Mouse (Mus musculus) forebrain, embryonic 14.5 days (tissue): ENCODE measurements around the gene Msmp. TPM values are rescaled to one million over a fixed set of nuclear protein-coding genes. Genes with fewer than 3 reads are reported as not detected.

ENCODE experiments used
- ATAC-seq: fragments of 200-750 bp; cut with Nextera tagmentation; 2 replicates; pipeline ENCODE4 v1.8.0; 2017; ENCODE audit warnings: mild to moderate bottlenecking, moderate library complexity
- DNase-seq: peaks from one replicate; pipeline ENCODE4 v3.0.0-alpha.2; 2015; ENCODE audit warnings: low spot score
- H3K27ac ChIP-seq: fragments of 300-500 bp; sonication (generic); 2 replicates; pipeline ENCODE4 v1.5.1; 2014; ENCODE audit warnings: low read depth, mild to moderate bottlenecking, control low read depth, low read length, moderate library complexity
- H3K27me3 ChIP-seq: fragments of 300-500 bp; sonication (generic); replicated peaks from 2 replicates; pipeline ENCODE4 v1.6.1; 2014; ENCODE audit warnings: low read length, control low read depth, mixed read lengths; ENCODE audit not compliant: control insufficient read depth, insufficient read depth
- H3K36me3 ChIP-seq: fragments of 300-500 bp; sonication (generic); 2 replicates; pipeline ENCODE4 v1.6.1; 2014; ENCODE audit warnings: low read length, control low read depth; ENCODE audit not compliant: control insufficient read depth, insufficient read depth
- H3K4me1 ChIP-seq: fragments of 300-500 bp; sonication (generic); 2 replicates; pipeline ENCODE4 v1.6.1; 2014; ENCODE audit warnings: antibody characterized with exemption, low read length, control low read depth; ENCODE audit not compliant: control insufficient read depth, insufficient read depth
- H3K4me2 ChIP-seq: fragments of 300-500 bp; sonication (generic); 2 replicates; pipeline ENCODE4 v1.6.1; 2014; ENCODE audit warnings: mild to moderate bottlenecking, control low read depth, low read length
- H3K4me3 ChIP-seq: fragments of 300-500 bp; sonication (generic); 2 replicates; pipeline ENCODE4 v1.5.1; 2014; ENCODE audit warnings: low read depth, low read length, control low read depth
- H3K9ac ChIP-seq: fragments of 300-500 bp; sonication (generic); 2 replicates; pipeline ENCODE4 v1.6.1; 2014; ENCODE audit warnings: mild to moderate bottlenecking, low read length, control low read depth, moderate library complexity
- H3K9me3 ChIP-seq: fragments of 300-500 bp; sonication (generic); replicated peaks from 2 replicates; pipeline ENCODE4 v1.6.1; 2016; ENCODE audit warnings: low read length, control low read depth, mixed read lengths; ENCODE audit not compliant: control insufficient read depth
- WGBS: fragments of 180-500 bp; shearing (Covaris S2); extraction: QIAGEN DNeasy Blood & Tissue Kit; methylation state at CpG from one replicate; pipeline ENCODE4 v1.1.7; 2014; 5-methylcytosine and 5-hydroxymethylcytosine counted together
- polyA plus RNA-seq: library from polyadenylated mRNA; unstranded; fragments of >200 nt; fragmentation: Nextera tagmentation; extraction: Ambion mirVana; gene quantifications from 2 replicates; pipeline ENCODE4 v1.2.1, GENCODE M21; 2014

The Msmp gene
- polyA plus RNA-seq, 1 experiment from 2014 or later, result 0.37 TPM

DNA sequence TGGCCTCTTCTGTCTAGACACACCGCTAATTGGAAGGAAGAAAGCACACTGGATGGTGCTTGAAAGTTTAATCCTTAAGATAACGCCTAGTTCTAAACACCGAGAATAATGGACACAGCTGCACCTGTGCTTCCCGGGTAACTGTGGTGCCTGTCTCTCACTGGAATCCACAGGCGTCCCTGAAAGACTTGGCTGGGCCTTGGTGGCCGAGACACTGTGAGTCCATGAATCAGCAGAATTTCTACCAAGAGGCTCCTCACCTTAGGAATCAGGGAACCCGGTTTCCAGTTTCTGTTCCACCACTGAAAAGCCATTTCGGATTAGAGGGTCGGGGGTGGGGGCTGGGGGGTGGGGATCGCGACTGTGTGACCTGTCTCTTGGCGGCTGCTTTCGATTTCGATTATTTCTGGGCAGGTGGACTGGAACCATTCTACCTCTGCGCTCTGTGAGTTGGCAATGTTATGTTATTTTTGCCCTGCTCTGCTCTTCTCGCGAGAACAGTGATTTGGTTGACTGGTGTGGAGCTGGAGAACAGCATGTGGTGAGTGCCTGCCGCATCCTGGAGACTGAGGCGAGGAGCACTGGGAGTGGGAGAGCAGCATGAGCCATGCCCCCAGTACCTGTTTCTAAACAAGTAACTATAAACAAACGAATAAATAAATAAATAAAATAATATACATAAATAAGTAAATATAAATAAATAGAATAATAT lies 45.0 kb upstream of the Msmp start:
- ATAC-seq (no peak), DNase-seq (peak; percentile 58)
- Histone ChIP-seq H3K27me3 (no peaks in the 10 kb centered on the region), H3K4me2 (peak overlapping the region; percentile 10; the same call in 1 of the 2 replicates), H3K4me3 (no peak overlapping the region), H3K9me3 (peaks cover 6% of the 10 kb centered on the region; the same call in 1 of the 2 replicates), H3K4me1 (peaks cover 14% of the 10 kb centered on the region), H3K36me3 (no peaks in the 10 kb centered on the region), H3K9ac (no peak overlapping the region), H3K27ac (no peak overlapping the region)
- WGBS, result 36% methylated on average over 20 of the region's 20 CpGs

DNA sequence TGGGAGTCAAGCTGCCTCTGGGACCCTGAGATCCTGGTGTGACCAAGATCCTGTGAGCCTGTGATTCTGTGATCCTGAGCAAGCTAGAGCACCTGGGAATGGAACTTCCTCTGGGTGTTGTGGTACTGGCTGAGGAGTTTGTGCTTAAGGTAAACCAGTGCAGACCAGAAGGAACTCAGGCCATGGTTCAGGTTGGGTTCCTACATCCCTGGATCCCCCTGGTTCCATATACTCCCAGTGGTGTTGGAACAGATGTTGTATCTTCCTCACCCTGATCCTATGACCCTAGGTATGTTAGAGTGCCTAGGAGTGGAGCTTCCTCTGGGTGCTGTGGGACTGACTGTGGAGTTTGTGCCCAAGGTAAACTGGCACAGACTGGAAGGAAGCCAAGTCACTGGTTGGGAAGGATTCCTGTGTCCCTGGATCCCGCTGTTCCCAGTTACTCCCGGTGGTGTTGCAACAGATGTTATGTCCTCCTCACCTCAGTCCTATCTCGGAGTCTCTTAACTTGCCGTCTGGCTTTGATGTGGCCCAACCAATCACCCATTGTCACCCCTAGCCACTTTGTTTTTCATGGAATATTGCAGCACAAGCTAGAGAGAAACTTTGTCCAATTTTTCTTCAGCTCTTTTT lies 36.0 kb upstream of the Msmp start:
- DNase-seq, result no peak
- H3K9ac ChIP-seq, result no peak overlapping the region
- H3K27me3 ChIP-seq, result no peaks in the 10 kb centered on the region
- H3K4me1 ChIP-seq, result no peaks in the 10 kb centered on the region
- no peak for ATAC-seq
- no peak overlapping the region for H3K4me2 ChIP-seq
- no peak overlapping the region for H3K27ac ChIP-seq
- H3K4me3 ChIP-seq, result no peak overlapping the region
- no peaks in the 10 kb centered on the region for H3K36me3 ChIP-seq
- peaks cover 6% of the 10 kb centered on the region; the same call in 1 of the 2 replicates for H3K9me3 ChIP-seq
- 89% methylated on average over 4 of the region's 4 CpGs for WGBS

GRCm38 (mm10) chr4:43613060-43613730 lies 28.9 kb upstream of the Msmp start:
- H3K27ac ChIP-seq, result no peak overlapping the region
- H3K9me3 ChIP-seq, result no peaks in the 10 kb centered on the region
- no peaks in the 10 kb centered on the region for H3K27me3 ChIP-seq
- no peak overlapping the region for H3K9ac ChIP-seq
- H3K4me3 ChIP-seq, result no peak overlapping the region
- H3K4me2 ChIP-seq, result no peak overlapping the region
- WGBS, result 56% methylated on average over 3 of the region's 3 CpGs
- ATAC-seq, result no peak
- no peak for DNase-seq
- H3K4me1 ChIP-seq, result no peaks in the 10 kb centered on the region
- no peaks in the 10 kb centered on the region for H3K36me3 ChIP-seq

GRCm38 (mm10) chr4:43612534-43612933 lies 28.2 kb upstream of the Msmp start:
- Histone ChIP-seq H3K27ac (no peak overlapping the region), H3K9me3 (no peaks in the 10 kb centered on the region), H3K4me2 (no peak overlapping the region), H3K27me3 (no peaks in the 10 kb centered on the region), H3K9ac (no peak overlapping the region), H3K4me3 (no peak overlapping the region), H3K4me1 (no peaks in the 10 kb centered on the region), H3K36me3 (no peaks in the 10 kb centered on the region)
- 57% methylated on average over 10 of the region's 10 CpGs for WGBS
- DNase-seq (no peak), ATAC-seq (no peak)

DNA sequence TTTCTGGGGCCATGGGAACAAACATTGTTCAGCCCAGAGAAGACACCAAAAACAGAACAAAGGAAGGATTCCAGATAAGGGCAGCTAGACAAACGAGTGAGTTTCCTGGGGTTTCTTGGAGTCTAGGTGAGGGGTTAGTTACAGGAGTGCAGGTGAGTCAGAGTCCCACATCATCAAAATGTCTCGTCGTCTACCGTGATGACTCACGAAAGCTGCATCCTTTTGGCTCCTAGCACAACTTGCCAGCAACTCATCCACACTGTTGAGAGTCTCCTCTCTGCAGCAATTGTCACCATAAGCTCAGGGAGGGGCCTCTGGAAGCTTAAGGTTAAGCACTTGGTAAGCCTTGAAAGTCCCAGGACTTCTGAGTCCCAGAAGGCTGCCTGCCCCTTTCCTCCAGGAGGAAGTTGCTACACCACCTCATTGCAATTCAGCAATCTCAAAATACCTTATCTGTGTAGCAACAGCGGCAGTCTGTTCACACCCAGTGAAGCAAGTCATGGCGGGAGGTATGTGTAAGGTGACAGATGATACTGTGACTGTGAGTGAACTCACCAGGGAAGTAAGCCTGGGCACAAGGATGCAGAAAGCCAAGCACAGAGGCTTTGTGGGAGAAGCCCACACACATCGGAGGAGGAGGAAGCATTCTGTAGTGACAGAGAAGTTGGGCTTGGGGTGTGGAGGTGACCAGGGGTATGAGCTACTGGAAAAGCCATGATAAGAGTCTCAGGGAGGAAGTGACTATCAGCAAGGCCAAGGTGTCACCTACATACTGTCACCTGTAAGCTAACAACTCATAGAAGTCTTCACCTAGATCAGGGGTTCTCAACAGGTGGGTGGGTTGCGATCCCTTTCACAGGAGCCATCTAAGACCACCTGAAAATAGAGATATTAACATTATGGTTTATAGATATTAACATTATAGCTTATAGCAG lies 20.7 kb upstream of the Msmp start:
- DNase-seq, result no peak

DNA sequence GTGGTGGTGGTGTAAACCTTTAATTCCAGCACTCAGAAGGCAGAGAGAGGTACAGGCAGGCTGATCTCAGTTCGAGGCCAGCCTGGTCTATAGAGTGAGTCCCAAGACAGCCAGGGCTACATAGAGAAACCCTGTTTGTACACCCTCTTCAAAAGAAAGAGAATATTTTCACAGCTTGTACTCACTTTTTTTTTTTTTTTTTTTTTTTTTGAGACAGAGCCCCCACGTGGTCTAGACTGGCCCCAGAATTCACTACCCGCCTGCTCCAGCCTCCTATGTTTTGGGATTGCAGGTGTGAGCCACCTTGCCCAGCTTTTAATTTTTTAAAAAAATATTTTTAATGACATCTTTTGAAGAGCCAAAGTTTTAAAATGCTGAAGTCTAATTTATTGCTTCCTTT lies 19.8 kb upstream of the Msmp start:
- WGBS, result 77% methylated on average over 3 of the region's 3 CpGs
- ATAC-seq, result no peak
- Histone ChIP-seq H3K4me1 (no peaks in the 10 kb centered on the region), H3K4me2 (no peak overlapping the region), H3K9me3 (no peaks in the 10 kb centered on the region), H3K9ac (no peak overlapping the region), H3K27ac (no peak overlapping the region), H3K36me3 (no peaks in the 10 kb centered on the region), H3K4me3 (no peak overlapping the region), H3K27me3 (no peaks in the 10 kb centered on the region)
- DNase-seq, result no peak

More for the DNA sequence above, 20.7 kb upstream of the Msmp start:
- H3K27me3 ChIP-seq, result no peaks in the 10 kb centered on the region
- no peak for ATAC-seq
- no peak overlapping the region for H3K4me3 ChIP-seq
- H3K27ac ChIP-seq, result no peak overlapping the region
- H3K4me1 ChIP-seq, result no peaks in the 10 kb centered on the region
- no peak overlapping the region for H3K4me2 ChIP-seq
- H3K9ac ChIP-seq, result no peak overlapping the region
- WGBS, result 84% methylated on average over 9 of the region's 9 CpGs
- H3K36me3 ChIP-seq, result no peaks in the 10 kb centered on the region
- no peaks in the 10 kb centered on the region for H3K9me3 ChIP-seq

GRCm38 (mm10) chr4:43600195-43600934 lies 16.1 kb upstream of the Msmp start:
- ATAC-seq (no peak), DNase-seq (no peak)
- Histone ChIP-seq H3K4me1 (no peaks in the 10 kb centered on the region), H3K9me3 (no peaks in the 10 kb centered on the region), H3K27ac (no peak overlapping the region), H3K36me3 (no peaks in the 10 kb centered on the region), H3K27me3 (no peaks in the 10 kb centered on the region), H3K4me2 (no peak overlapping the region), H3K4me3 (no peak overlapping the region), H3K9ac (no peak overlapping the region)
- WGBS, result 75% methylated on average over 9 of the region's 9 CpGs
